Mouse (Mus musculus): ENCODE results near the gene Lrwd1. TPM values are rescaled to one million over a fixed set of nuclear protein-coding genes. Genes with fewer than 3 reads are reported as not detected.
"Not testable (repeated sequence)": the region's sequence is repeated elsewhere in the genome, so short reads cannot be mapped to it uniquely, and the experiment has no call there.

Lrwd1 gene
- polyA plus RNA-seq, 2 experiments, result 31.1 to 59.4 TPM

DNA sequence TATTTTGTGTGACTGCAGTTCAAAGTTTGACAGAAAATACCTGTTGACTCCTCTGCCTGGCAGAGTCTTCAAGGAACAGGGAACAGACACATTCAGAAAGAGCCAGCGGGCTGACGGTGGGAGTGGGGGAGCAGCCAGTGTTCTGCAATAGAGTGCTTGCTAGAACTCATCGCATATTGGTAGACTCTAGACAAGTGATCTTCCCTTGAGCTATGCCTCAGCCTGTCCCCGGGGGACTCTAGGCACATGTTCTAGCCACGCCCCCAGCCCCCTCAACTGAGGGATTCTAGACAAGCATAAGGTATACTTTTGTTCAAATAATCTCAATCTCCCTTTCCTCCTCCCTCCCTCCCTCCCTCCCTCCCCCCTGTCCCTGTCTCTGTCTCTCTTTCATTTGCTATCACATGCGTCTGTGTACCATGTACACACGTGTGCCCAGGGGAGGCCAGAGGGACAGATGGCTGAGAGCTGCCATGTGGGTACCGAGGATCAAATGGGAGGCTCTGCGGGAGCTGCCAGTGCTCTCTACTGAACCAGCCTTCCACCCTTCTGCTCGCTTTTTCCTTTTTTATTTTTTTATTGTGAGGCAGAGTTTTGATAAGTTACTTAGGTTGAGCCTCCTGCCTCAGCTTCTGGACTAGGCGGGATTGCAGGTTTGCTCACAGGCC, 28.1 kb upstream of the Lrwd1 start:
- H3K27ac ChIP-seq (replicated peaks; ENCODE audit: low read depth, low read length), result no peak overlapping the region
- H3K9ac ChIP-seq (ENCODE audit: low read depth, low read length, severe bottlenecking), result no peak overlapping the region
- H3K4me1 ChIP-seq (ENCODE audit: control insufficient read depth, insufficient read depth, low read length), result no peaks in the 10 kb centered on the region
- H3K27me3 ChIP-seq (ENCODE audit: control insufficient read depth, insufficient read depth, low read length), result no peaks in the 10 kb centered on the region
- H3K4me3 ChIP-seq (replicated peaks; ENCODE audit: low read length), result no peak overlapping the region
- no peak for TF ChIP-seq POLR2A (IDR thresholded peaks at IDR 0.05; ENCODE audit: borderline replicate concordance, extremely low read depth, insufficient read depth, insufficient read length)
- DNase-seq (ENCODE audit: low spot score) (no peak), ATAC-seq (ENCODE audit: low FRiP score, low read depth) (no peak)
- H3K36me3 ChIP-seq (ENCODE audit: control insufficient read depth, insufficient read depth, low read length), result no peaks in the 10 kb centered on the region; the same call in 1 of the 2 replicates
- H3K9me3 ChIP-seq (ENCODE audit: control insufficient read depth, low read length), result no peaks in the 10 kb centered on the region
- no peak overlapping the region for H3K4me2 ChIP-seq (replicated peaks; ENCODE audit: low read depth, low read length, severe bottlenecking)
- WGBS, result 81% methylated on average over 11 of the region's 11 CpGs

DNA sequence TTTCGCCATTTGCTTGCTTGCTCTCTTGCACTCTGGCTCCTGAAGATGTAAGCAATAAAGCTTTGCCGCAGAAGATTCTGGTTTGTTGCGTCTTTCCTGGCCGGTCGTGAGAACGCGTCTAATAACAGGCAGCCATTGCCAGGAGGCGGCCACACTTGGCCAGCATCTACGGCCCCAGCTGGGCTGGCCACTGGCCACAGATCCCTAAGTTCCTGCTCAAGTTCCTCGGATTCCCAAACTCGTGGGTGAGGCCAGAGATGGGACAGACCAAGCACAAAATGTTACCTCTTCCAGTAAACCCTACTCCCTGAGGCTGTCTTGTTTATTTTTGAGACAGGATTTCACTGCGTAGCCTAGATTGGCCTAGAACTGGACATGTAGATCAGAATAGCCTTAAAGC, 24.2 kb upstream of the Lrwd1 start:
- not testable (repeated sequence) for H3K9me3 ChIP-seq (ENCODE audit: control insufficient read depth, low read length); H3K4me2 ChIP-seq (replicated peaks; ENCODE audit: low read depth, low read length, severe bottlenecking); H3K9ac ChIP-seq (ENCODE audit: low read depth, low read length, severe bottlenecking); H3K36me3 ChIP-seq (ENCODE audit: control insufficient read depth, insufficient read depth, low read length); H3K27ac ChIP-seq (replicated peaks; ENCODE audit: low read depth, low read length); DNase-seq (ENCODE audit: low spot score); H3K4me1 ChIP-seq (ENCODE audit: control insufficient read depth, insufficient read depth, low read length); H3K4me3 ChIP-seq (replicated peaks; ENCODE audit: low read length); ATAC-seq (ENCODE audit: low FRiP score, low read depth); H3K27me3 ChIP-seq (ENCODE audit: control insufficient read depth, insufficient read depth, low read length)
- 89% methylated on average over 11 of the region's 12 CpGs for WGBS

DNA sequence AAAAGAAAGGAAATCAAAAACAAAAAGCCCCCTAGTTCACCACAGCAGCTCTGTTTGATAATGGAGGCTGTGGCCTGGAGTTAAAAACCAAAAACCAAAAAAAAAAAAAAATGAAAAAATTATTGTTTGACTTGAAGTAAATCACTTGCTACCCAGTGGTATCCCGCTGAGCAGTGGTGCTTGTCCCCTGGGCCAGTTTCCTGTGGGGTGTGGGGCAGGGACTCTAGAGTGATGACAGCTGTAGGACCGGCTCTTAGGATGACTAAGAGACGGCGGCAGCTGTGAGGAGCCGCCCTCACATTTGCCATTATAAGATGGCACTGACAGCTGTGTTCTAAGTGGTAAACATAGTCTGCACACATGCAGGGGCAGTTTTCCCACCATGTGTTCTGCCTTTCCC, 19.5 kb upstream of the Lrwd1 start:
- Histone ChIP-seq H3K4me3 (replicated peaks; ENCODE audit: low read length) (no peak overlapping the region), H3K4me1 (ENCODE audit: control insufficient read depth, insufficient read depth, low read length) (no peaks in the 10 kb centered on the region), H3K9ac (ENCODE audit: low read depth, low read length, severe bottlenecking) (no peak overlapping the region), H3K36me3 (ENCODE audit: control insufficient read depth, insufficient read depth, low read length) (no peaks in the 10 kb centered on the region), H3K9me3 (ENCODE audit: control insufficient read depth, low read length) (no peaks in the 10 kb centered on the region), H3K27ac (replicated peaks; ENCODE audit: low read depth, low read length) (no peak overlapping the region), H3K4me2 (replicated peaks; ENCODE audit: low read depth, low read length, severe bottlenecking) (no peak overlapping the region), H3K27me3 (ENCODE audit: control insufficient read depth, insufficient read depth, low read length) (no peaks in the 10 kb centered on the region)
- no peak for DNase-seq (ENCODE audit: low spot score)
- WGBS, result 91% methylated on average over 5 of the region's 5 CpGs
- no peak for TF ChIP-seq POLR2A (IDR thresholded peaks at IDR 0.05; ENCODE audit: borderline replicate concordance, extremely low read depth, insufficient read depth, insufficient read length)
- no peak for ATAC-seq (ENCODE audit: low FRiP score, low read depth)

DNA sequence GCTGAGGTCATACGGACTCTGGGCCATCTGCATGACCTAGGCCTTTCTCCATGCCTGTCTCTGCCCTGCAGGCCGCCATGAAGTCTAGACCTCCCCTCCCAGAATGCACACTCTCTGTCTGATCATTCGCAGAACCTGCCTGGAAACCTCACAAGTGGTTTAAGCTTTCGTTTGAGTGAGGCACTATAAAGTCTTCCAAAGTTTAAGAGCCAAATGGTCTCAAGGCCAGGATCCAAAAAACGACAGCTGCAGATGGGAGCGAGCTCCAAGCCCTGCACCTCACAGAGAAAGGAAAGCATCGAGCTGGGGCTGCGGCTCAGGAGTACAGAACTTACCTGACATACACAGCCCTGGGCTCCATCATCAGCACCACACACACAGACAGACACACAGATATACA, 16.5 kb upstream of the Lrwd1 start:
- DNase-seq (ENCODE audit: low spot score) (peak; percentile 22), ATAC-seq (ENCODE audit: low FRiP score, low read depth) (no peak)
- no peaks in the 10 kb centered on the region for H3K36me3 ChIP-seq (ENCODE audit: control insufficient read depth, insufficient read depth, low read length)
- H3K27me3 ChIP-seq (ENCODE audit: control insufficient read depth, insufficient read depth, low read length), result no peaks in the 10 kb centered on the region
- no peak overlapping the region for H3K4me2 ChIP-seq (replicated peaks; ENCODE audit: low read depth, low read length, severe bottlenecking)
- TF ChIP-seq POLR2A (IDR thresholded peaks at IDR 0.05; ENCODE audit: borderline replicate concordance, extremely low read depth, insufficient read depth, insufficient read length), result no peak
- 66% methylated on average over 8 of the region's 8 CpGs for WGBS
- no peak overlapping the region for H3K9ac ChIP-seq (ENCODE audit: low read depth, low read length, severe bottlenecking)
- no peak overlapping the region for H3K27ac ChIP-seq (replicated peaks; ENCODE audit: low read depth, low read length)
- no peaks in the 10 kb centered on the region for H3K9me3 ChIP-seq (ENCODE audit: control insufficient read depth, low read length)
- no peak overlapping the region for H3K4me3 ChIP-seq (replicated peaks; ENCODE audit: low read length)
- no peaks in the 10 kb centered on the region for H3K4me1 ChIP-seq (ENCODE audit: control insufficient read depth, insufficient read depth, low read length)

DNA sequence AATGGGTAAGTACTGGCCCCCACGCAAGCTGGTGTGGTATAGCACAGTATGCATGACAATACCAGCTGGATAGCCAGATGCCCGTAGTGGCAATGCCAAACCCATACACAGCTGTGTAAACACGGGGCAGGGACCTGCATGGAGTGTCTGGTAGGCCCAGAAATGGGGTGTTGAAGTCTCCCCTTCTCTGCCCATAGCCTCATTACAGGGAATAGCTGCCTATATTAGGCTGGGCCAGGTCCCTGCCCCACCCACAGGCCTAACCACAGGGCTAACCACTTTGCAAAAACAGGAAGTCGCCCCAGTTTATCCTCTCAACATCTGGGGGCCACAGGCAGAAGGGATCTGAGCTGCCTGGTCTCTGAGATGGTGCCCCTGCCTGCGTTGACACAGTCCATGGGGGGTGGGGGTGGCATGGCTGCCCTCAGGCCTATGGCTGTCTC, 13.3 kb upstream of the Lrwd1 start:
- not testable (repeated sequence) for ATAC-seq (ENCODE audit: low FRiP score, low read depth); H3K4me3 ChIP-seq (replicated peaks; ENCODE audit: low read length); H3K27me3 ChIP-seq (ENCODE audit: control insufficient read depth, insufficient read depth, low read length); DNase-seq (ENCODE audit: low spot score); H3K27ac ChIP-seq (replicated peaks; ENCODE audit: low read depth, low read length); H3K4me2 ChIP-seq (replicated peaks; ENCODE audit: low read depth, low read length, severe bottlenecking); H3K9me3 ChIP-seq (ENCODE audit: control insufficient read depth, low read length); H3K36me3 ChIP-seq (ENCODE audit: control insufficient read depth, insufficient read depth, low read length); H3K9ac ChIP-seq (ENCODE audit: low read depth, low read length, severe bottlenecking); H3K4me1 ChIP-seq (ENCODE audit: control insufficient read depth, insufficient read depth, low read length)
- WGBS, result 70% methylated on average over 5 of the region's 5 CpGs

DNA sequence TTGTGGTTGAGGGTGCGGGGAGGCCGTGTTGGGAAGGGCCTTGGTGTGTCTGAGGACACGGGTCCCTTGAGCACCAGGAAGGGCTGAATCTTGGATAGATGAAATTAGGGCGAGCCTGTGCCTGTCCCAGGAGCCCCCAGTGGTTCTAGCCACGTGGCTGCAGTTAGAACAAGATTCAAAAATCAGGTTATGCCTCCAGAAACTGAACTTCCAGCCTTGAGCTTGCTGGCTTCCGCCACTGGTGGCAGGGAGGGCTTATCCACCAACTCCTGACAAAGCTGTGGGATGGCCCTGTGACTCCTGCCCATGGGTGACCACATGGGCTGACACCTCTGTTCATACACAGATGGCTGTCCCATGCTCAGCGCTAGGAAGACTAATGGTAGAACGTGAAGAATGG, 11.8 kb upstream of the Lrwd1 start:
- no peak for TF ChIP-seq POLR2A (IDR thresholded peaks at IDR 0.05; ENCODE audit: borderline replicate concordance, extremely low read depth, insufficient read depth, insufficient read length)

More for the DNA sequence above, 11.8 kb upstream of the Lrwd1 start:
- H3K9me3 ChIP-seq (ENCODE audit: control insufficient read depth, low read length), result no peaks in the 10 kb centered on the region
- no peaks in the 10 kb centered on the region for H3K36me3 ChIP-seq (ENCODE audit: control insufficient read depth, insufficient read depth, low read length)
- H3K27me3 ChIP-seq (ENCODE audit: control insufficient read depth, insufficient read depth, low read length), result no peaks in the 10 kb centered on the region
- no peak overlapping the region for H3K4me2 ChIP-seq (replicated peaks; ENCODE audit: low read depth, low read length, severe bottlenecking)
- H3K27ac ChIP-seq (replicated peaks; ENCODE audit: low read depth, low read length), result no peak overlapping the region
- no peaks in the 10 kb centered on the region for H3K4me1 ChIP-seq (ENCODE audit: control insufficient read depth, insufficient read depth, low read length)
- no peak overlapping the region for H3K9ac ChIP-seq (ENCODE audit: low read depth, low read length, severe bottlenecking)
- 67% methylated on average over 8 of the region's 8 CpGs for WGBS
- DNase-seq (ENCODE audit: low spot score) (no peak), ATAC-seq (ENCODE audit: low FRiP score, low read depth) (no peak)
- no peak overlapping the region for H3K4me3 ChIP-seq (replicated peaks; ENCODE audit: low read length)

Measured in limb, embryonic 14.5 days (tissue).